Mouse (Mus musculus) bone marrow macrophage, adult 2 months (primary cell): ENCODE results near the gene Ppp2r5b. TPM values are rescaled to one million over a fixed set of nuclear protein-coding genes. Genes with fewer than 3 reads are reported as not detected.

Experiments used
- H3K27ac ChIP-seq: 2 replicates; pipeline ENCODE4 v1.5.1; 2012; ENCODE audit warnings: low read depth, low read length; ENCODE audit not compliant: insufficient read depth
- H3K4me1 ChIP-seq: 2 replicates; pipeline ENCODE4 v1.6.1; 2012; ENCODE audit warnings: low read length; ENCODE audit not compliant: control insufficient read depth, insufficient read depth
- H3K4me3 ChIP-seq: 2 replicates; pipeline ENCODE4 v1.5.1; 2012; ENCODE audit warnings: mild to moderate bottlenecking, low read length, moderate library complexity; ENCODE audit not compliant: insufficient read depth
- CTCF ChIP-seq: IDR thresholded peaks from 2 replicates; pipeline ENCODE4 v1.5.1; 2012; ENCODE audit warnings: low read depth, mild to moderate bottlenecking, low read length, moderate library complexity
- POLR2A ChIP-seq: IDR thresholded peaks from 2 replicates; pipeline ENCODE4 v1.6.1; 2012; ENCODE audit warnings: mild to moderate bottlenecking, low read depth, low read length, borderline replicate concordance
- polyA plus RNA-seq: library from polyadenylated mRNA; stranded (reverse); fragments of >200 nt; gene quantifications from 2 replicates; pipeline ENCODE4 v1.2.4, GENCODE M21; 2012; ENCODE audit not compliant: missing spikeins, insufficient read depth, insufficient read length

The Ppp2r5b gene
- polyA plus RNA-seq, result 13.7 and 15.4 TPM in 2 replicates

GRCm38 (mm10) chr19:6235084-6236052, at the start of gene Ppp2r5b:
Gene Ppp2r5b, minus strand, starts transcription at chr19:6235872.
- peaks cover 7% of the 10 kb centered on the region for H3K4me1 ChIP-seq

GRCm38 (mm10) chr19:6285226-6285625, 49.6 kb upstream of the Ppp2r5b start:
- TF ChIP-seq CTCF (no peak), POLR2A (no peak)
- Histone ChIP-seq H3K4me1 (peaks cover 19% of the 10 kb centered on the region), H3K27ac (no peak overlapping the region), H3K4me3 (no peak overlapping the region)

More at GRCm38 (mm10) chr19:6235084-6236052, at the start of gene Ppp2r5b:
- peak within 1 kb of the TSS; percentile 83 for H3K4me3 ChIP-seq
- H3K27ac ChIP-seq, result peak within 1 kb of the TSS; percentile 92
- TF ChIP-seq POLR2A (no peak), CTCF (no peak)

- no peak overlapping the region for H3K27ac ChIP-seq
- H3K4me3 ChIP-seq, result no peak overlapping the region
- TF ChIP-seq CTCF (no peak), POLR2A (no peak)
- H3K4me1 ChIP-seq, result peaks cover 19% of the 10 kb centered on the region
These were observed 48.8 kb upstream of the Ppp2r5b start for GRCm38 (mm10) chr19:6284502-6284901.

DNA sequence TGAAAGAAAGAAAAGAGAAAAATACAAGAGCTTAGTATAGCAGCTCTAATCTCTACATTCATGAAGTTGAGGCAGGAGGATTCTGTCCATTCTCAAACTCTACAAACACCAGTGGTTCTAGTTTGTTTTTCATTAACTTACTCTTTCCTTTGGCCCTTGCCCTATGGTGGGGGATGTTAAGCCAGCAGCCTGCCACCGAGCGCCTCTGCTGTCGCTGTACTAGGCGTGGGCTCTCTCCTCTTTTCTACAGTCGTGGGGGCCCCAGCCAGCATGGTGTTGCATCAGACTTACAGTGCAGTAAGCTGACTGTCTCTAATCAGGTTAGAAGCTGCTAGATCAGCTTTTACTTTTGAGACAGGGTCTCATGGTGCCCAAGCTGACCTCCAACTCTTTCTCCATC, 47.3 kb upstream of the Ppp2r5b start:
- no peak overlapping the region for H3K4me3 ChIP-seq
- no peak for TF ChIP-seq CTCF
- TF ChIP-seq POLR2A, result no peak
- no peak overlapping the region for H3K27ac ChIP-seq
- peaks cover 25% of the 10 kb centered on the region for H3K4me1 ChIP-seq

DNA sequence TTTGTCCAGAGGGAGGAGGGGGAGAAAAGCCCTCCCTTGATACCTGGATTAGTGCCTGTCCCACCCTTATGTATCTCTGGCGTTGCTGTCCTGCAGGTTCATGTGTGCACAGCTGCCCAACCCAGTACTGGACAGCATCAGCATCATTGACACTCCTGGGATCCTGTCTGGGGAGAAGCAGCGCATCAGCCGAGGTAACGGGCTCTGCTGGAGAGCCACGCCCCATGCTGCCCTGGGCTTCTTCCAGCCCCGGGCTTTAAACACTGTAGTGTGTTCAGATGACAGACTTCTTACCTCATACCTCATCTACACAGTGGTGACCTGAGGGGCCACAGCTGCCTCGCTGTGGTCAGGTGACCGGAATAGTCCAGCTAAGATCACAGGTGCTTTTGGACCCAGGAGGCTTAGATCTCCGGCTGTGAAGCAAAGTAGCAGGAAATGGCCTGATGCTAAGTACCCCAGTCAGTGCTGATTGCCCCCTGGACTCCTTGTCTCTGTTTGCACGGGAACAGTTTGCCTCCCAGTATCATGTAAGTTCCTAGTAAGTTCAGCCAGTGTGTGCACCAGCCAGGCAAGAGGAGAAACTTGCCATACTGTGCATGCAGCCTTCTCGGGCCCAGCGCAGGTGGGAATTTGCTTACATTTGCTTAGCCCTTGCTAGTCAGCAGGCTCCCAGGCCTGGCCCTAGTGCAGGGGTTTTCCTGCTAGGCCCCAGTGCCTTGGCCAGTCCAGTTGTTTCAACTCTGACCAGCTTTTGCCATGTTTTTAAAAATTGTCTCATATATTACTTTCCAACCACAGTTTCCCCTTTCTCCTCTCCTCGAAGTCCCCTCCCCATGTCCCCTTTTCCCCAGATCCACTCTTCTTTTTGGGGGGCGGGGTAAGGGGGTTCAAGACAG, 45.7 kb upstream of the Ppp2r5b start:
- H3K27ac ChIP-seq, result no peak overlapping the region
- H3K4me1 ChIP-seq, result peaks cover 22% of the 10 kb centered on the region
- TF ChIP-seq POLR2A (no peak), CTCF (no peak)
- H3K4me3 ChIP-seq, result no peak overlapping the region

- no peak overlapping the region for H3K27ac ChIP-seq
- TF ChIP-seq POLR2A (no peak), CTCF (no peak)
- H3K4me3 ChIP-seq, result no peak overlapping the region
- peaks cover 25% of the 10 kb centered on the region for H3K4me1 ChIP-seq
These were observed 44.9 kb upstream of the Ppp2r5b start for GRCm38 (mm10) chr19:6280554-6280953.

DNA sequence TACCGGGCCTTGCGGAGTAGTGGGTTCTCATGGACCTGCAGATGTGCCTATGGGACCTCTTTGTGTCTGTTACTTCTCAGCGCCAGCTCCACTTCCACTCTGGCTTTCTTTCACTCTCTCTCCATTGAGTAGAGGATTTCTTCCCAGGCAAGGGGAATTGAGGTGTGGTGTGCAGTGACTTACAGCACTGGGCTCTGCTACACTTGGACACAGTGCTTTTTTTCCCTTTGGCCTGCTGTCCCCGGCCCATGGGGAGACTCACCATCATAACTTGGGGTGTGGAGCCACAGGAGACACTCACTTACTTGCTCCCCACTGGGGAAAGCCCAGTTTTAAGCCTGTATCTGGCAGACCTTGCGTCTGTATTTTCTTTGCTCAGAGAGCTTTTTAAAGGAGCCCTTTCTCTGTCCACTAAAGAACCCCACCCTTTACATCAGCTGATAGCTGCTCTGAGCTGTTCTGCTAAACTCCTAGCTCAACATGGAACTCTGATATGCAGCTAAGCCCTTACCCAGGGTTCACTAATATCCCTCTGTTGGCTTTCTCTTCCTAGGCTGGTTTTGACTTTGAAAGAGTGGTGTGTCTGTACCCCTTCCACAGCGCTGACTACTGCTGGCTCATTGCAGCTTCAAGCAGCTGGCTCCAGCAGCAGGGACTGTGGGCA, 43.9 kb upstream of the Ppp2r5b start:
- H3K4me1 ChIP-seq, result peaks cover 32% of the 10 kb centered on the region
- no peak overlapping the region for H3K27ac ChIP-seq
- 0 out of 2 replicates have a peak overlapping the region, but pooled peaks have one; percentile 4 for H3K4me3 ChIP-seq
- TF ChIP-seq CTCF (no peak), POLR2A (no peak)

- Histone ChIP-seq H3K27ac (no peak overlapping the region), H3K4me3 (peak overlapping the region; percentile 62), H3K4me1 (peaks cover 43% of the 10 kb centered on the region)
- TF ChIP-seq CTCF (no peak), POLR2A (no peak)
These were observed 42.9 kb upstream of the Ppp2r5b start for GRCm38 (mm10) chr19:6278439-6279073.
